Mouse (Mus musculus) brain, embryonic 14.5 days (tissue): ENCODE measurements around the gene Cavin1. TPM values are rescaled to one million over a fixed set of nuclear protein-coding genes. Genes with fewer than 3 reads are reported as not detected.

Experiments
- DNase-seq: peaks from one replicate; pipeline ENCODE4 v3.0.0-alpha.2; 2011; ENCODE audit warnings: low read depth
- CTCF ChIP-seq: fragments of 200-500 bp; IDR thresholded peaks from 2 replicates; pipeline ENCODE4 v1.5.1; 2012; ENCODE audit warnings: inconsistent platforms, mild to moderate bottlenecking, moderate library complexity, borderline replicate concordance; ENCODE audit not compliant: insufficient read depth, insufficient read length; ENCODE audit errors: extremely low read depth
- POLR2A ChIP-seq: fragments of 200-500 bp; IDR thresholded peaks from 2 replicates; pipeline ENCODE4 v1.6.1; 2012; ENCODE audit warnings: mild to moderate bottlenecking, inconsistent platforms, borderline replicate concordance; ENCODE audit not compliant: poor library complexity, insufficient read depth, insufficient read length, severe bottlenecking; ENCODE audit errors: extremely low read depth
- polyA plus RNA-seq: library from polyadenylated mRNA; depleted of rRNA; stranded (reverse); fragments of >200 nt; gene quantifications from 2 replicates; pipeline ENCODE4 v1.2.3, GENCODE M21; 2012

The Cavin1 gene
- polyA plus RNA-seq, 1 experiment, result 24.4 TPM

- no peak for TF ChIP-seq POLR2A
- no peak for TF ChIP-seq CTCF
- no peak for DNase-seq
Observed at GRCm38 (mm10) chr11:100962371-100962911, 8.2 kb downstream of the Cavin1 start.

- TF ChIP-seq POLR2A (no peak), CTCF (no peak)
- peak; percentile 84 for DNase-seq
Observed at GRCm38 (mm10) chr11:100960540-100960939, 10.1 kb downstream of the Cavin1 start.

- TF ChIP-seq CTCF (no peak), POLR2A (no peak)
- no peak for DNase-seq
Observed at GRCm38 (mm10) chr11:100959826-100960225, 10.9 kb downstream of the Cavin1 start.

GRCm38 (mm10) chr11:100959464-100959810 lies 11.2 kb downstream of the Cavin1 start:
- TF ChIP-seq CTCF (peak; percentile 75), POLR2A (no peak)
- peak; percentile 82 for DNase-seq

DNA sequence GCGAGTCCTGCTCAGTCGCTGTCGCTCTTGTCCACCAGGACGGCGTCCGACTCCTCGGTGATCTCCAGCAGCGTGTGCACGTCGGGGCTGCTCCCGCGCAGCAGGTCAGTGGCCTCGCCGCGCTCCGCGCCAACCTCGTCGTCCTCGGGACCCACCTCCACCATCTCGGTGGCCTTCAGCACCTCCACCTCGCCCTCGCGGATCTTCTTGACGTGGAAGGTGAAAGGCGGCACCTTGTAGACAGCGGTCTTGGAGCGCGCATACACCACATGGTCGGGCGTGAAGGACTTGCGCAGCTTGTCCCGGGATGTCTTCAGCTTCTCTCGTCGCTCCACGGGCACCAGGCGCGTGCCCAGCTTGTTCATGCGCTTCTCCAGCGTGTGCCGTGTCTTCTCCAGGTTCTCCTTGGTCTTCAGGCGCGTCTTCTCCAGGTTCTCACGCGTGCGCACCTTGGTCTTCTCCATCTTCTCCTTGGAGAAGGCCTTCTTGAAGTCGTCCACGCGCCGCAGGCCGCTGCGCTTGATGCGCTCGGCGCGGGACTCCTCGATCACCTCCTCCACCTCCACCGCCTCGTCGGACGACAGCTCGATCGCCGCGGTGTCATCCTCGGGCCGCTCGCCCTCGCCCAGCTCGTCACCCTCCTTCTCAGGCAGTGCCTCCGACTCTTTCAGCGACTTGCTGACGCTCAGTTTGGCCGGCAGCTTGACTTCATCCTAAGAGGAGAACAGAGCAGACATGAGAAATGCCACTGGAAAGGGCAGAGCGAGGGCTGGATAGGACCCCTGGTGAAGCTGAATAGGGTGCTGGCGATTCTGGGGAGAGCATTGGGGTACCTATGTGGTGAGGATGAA lies 11.8 kb downstream of the Cavin1 start:
- no peak for DNase-seq
- TF ChIP-seq CTCF (no peak), POLR2A (no peak)

DNA sequence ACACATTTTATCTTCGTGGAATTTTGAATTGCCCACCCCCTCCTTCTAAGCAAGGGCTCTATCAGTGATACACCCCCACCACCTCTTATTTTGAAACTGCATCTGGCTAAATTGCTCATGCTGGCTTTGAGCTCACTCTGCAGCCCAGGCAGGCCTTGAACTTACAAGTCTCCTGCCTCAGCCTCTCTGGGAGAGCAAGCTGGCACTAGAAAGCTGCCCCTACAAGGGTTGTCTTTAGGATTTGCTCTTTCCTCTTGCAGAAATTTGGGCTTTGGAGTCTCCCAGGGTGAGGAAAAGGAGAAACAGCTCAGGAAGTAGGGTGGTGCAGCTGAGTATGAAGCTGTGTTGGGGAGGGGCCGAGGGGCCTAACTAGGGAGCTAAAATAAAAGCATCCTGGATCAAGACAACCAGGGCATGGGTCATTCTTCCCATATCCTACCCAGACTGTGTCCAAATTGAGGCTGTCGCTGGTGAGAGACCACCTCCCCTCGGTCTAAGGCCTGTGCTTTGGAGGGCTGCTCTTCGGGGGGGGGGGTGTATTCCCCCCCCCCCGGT lies 12.7 kb downstream of the Cavin1 start:
- no peak for DNase-seq
- TF ChIP-seq POLR2A, result no peak
- no peak for TF ChIP-seq CTCF

DNA sequence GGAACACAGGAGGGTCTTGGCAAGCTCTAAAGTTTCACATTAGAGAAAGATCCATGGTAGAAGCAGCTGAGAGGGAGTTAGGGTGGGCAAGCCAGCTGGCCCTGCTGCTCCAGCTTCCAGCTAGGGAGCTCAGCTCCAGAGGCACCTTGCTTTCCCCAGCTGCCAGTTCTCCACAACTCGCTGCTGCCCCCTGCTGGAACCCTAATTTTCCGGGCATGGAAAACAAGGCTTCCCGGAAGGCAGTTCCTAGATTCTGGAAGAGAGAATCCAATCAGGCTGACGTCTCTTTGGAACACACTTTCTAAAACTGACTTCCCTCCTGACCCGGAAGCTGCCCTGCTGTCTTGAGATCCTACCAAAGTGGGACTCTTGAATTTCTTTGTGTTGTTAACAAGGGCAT lies 13.4 kb downstream of the Cavin1 start:
- DNase-seq, result peak; percentile 90
- TF ChIP-seq CTCF (peak; percentile 96), POLR2A (no peak)

DNA sequence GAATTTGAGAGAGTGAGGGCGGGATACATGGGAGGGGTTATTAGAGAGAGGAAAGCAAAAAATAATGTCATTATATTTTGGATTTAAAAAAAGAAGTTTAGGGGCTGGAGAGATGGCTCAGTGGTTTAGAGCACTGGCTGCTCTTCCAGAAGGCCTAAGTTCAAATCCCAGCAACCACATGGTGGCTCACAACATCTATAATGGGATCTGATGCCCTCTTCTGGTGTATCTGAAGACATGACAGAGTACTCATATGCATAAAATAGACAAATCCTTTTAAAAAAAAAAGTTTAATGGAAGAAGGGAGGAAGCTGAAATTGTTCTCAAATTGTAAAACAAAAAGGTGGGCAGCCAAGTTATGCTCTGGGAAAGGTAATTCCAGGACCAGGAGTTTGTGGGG lies 21.1 kb downstream of the Cavin1 start:
- no peak for DNase-seq
- TF ChIP-seq POLR2A (no peak), CTCF (no peak)

- DNase-seq, result no peak
- TF ChIP-seq CTCF (no peak), POLR2A (no peak)
Observed at GRCm38 (mm10) chr11:100948317-100948716, 22.4 kb downstream of the Cavin1 start.

DNA sequence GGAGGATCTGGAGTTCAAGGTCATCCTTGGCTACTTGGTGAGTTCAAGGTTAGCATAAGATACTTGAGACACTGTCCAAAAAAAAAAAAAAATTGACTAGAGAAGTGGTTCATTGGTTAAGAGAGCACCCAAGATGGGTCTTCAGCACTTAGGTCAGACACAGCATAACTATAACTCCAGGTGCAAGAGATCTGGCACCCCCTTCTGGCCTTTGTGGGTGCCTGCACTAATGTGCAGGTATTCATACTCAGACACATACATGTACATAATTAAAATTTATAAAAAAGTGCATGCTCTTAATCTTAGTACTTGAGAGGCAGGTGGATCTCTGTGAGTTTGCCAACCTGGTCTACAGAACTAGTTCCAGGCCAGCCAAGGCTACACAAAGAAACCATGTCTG lies 23.1 kb downstream of the Cavin1 start:
- DNase-seq, result no peak
- TF ChIP-seq POLR2A, result no peak
- peak; percentile 7; the same call in 1 of the 2 replicates for TF ChIP-seq CTCF

- peak; percentile 64 for DNase-seq
- no peak for TF ChIP-seq POLR2A
- no peak for TF ChIP-seq CTCF
Observed at GRCm38 (mm10) chr11:100946862-100947261, 23.8 kb downstream of the Cavin1 start.
